Mouse (Mus musculus) cortical plate, adult 2 months (tissue): ENCODE measurements at regions not wholly inside any gene's neighbourhood (a gene's known extent, or its start where the extent isn't known, plus 50 kb on each side); places are given as distances from the start of the nearest gene placed in this dataset.

Source experiments
- CTCF ChIP-seq: fragments of 200-500 bp; IDR thresholded peaks from 2 replicates; pipeline ENCODE4 v1.5.1; 2011; ENCODE audit warnings: mild to moderate bottlenecking, control low read depth, low read length; ENCODE audit not compliant: insufficient read depth; ENCODE audit errors: extremely low read depth
- POLR2A ChIP-seq: fragments of 200-500 bp; IDR thresholded peaks from 2 replicates; pipeline ENCODE4 v1.6.1; 2011; ENCODE audit warnings: mild to moderate bottlenecking, low read length, control low read depth; ENCODE audit not compliant: insufficient read depth; ENCODE audit errors: extremely low read depth

DNA sequence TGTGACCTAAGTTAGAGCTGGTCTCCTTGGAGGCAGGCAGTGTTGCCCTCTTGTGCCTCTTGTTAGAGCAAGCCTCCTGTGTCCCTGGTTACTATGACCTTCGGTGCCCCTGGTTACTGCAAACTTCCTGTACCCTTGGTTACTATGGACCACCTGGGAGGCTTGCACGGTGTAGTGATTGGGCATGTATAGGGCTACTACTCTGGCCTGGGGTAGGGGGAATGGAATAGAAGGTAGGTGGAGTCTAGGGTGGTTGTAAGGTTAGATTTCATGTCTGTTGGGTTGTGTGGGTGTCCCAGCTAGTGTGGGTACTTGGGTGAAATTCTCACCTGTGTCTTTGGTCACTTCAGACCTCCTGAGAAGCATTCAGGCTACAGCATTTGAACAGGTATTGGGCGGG is 141.7 kb upstream of the Wdr75 start:
- TF ChIP-seq CTCF (no peak), POLR2A (no peak)
